23 mouse cellular contexts compared by ENCODE assay signal in genomic region chr6:41119176-41119575, GRCm38 (mm10).
DNase-seq lines count a peak whose midpoint lies in the region; ATAC-seq lines count a peak whose summit lies in the region.
"Had no signal": no experiment of that assay in that cellular context is flagged by ENCODE, and none has a peak within 500 bp of the region (broad histone marks: within the 10 kb centered on the region; RNA-seq: fewer than 3 reads in every experiment).

No protein-coding gene starts in this region.

- ATAC-seq in CD4-positive, CD25-positive, alpha-beta regulatory T cell, adult 4 months = no peak
- ATAC-seq in megakaryocyte, adult 5-6 weeks (ENCODE audit: poor library complexity, severe bottlenecking) = no peak
- 0 out of 2 replicates have a peak, but pooled peaks have one; percentile 30 for ATAC-seq in erythroid progenitor cell, adult 5-6 weeks (replicated peaks; ENCODE audit: low FRiP score, poor library complexity, severe bottlenecking)
- peak; percentile 80 for ATAC-seq in megakaryocyte-erythroid progenitor cell, adult 5-6 weeks (replicated peaks; ENCODE audit: low FRiP score, low TSS enrichment, poor library complexity, severe bottlenecking)
- ATAC-seq: forebrain, embryonic 13.5 days; intestine, postnatal 0 days; midbrain, embryonic 15.5 days had no signal

- H3K27me3 ChIP-seq in megakaryocyte, embryonic 14.5 days (replicated peaks) = no peaks in the 10 kb centered on the region
- H3K27me3 ChIP-seq: embryonic facial prominence, embryonic 12.5 days; forebrain, embryonic 13.5 days; limb, embryonic 12.5 days; midbrain, embryonic 15.5 days; neural tube, embryonic 12.5 days; stomach, embryonic 15.5 days had no signal

- H3K4me3 ChIP-seq in megakaryocyte, embryonic 14.5 days (replicated peaks) = peak overlapping the region; percentile 94
- H3K4me3 ChIP-seq: embryonic facial prominence, embryonic 12.5 days; forebrain, embryonic 13.5 days; limb, embryonic 12.5 days; midbrain, embryonic 15.5 days; neural tube, embryonic 12.5 days; stomach, embryonic 15.5 days had no signal

- H3K36me3 ChIP-seq in megakaryocyte, embryonic 14.5 days (replicated peaks; ENCODE audit: low read length) = peaks cover 13% of the 10 kb centered on the region
- H3K36me3 ChIP-seq: embryonic facial prominence, embryonic 12.5 days; limb, embryonic 12.5 days; midbrain, embryonic 15.5 days; neural tube, embryonic 12.5 days; stomach, embryonic 15.5 days had no signal

- H3K4me1 ChIP-seq in megakaryocyte, embryonic 14.5 days = peaks cover 62% of the 10 kb centered on the region
- H3K4me1 ChIP-seq: embryonic facial prominence, embryonic 12.5 days; forebrain, embryonic 13.5 days; limb, embryonic 12.5 days; midbrain, embryonic 15.5 days; neural tube, embryonic 12.5 days; stomach, embryonic 15.5 days had no signal

- peak; percentile 26 for DNase-seq in CD4-positive, CD25-positive, alpha-beta regulatory T cell, adult 2 months (ENCODE audit: low read depth, low spot score)
- DNase-seq in adipocyte (ENCODE audit: low spot score) = no peak
- DNase-seq: adrenal gland, adult 2 months; cerebellum, adult 11 months; cerebellum, adult 9-11 months; gastrocnemius, postnatal 36 days; kidney, postnatal 4 days; lung, adult 18-20 months; lung, postnatal 10 days; retina, postnatal 1 day; right cerebral cortex, postnatal 25 days had no signal

- no peaks in the 10 kb centered on the region for H3K9me3 ChIP-seq in megakaryocyte, embryonic 14.5 days
- H3K9me3 ChIP-seq: embryonic facial prominence, embryonic 12.5 days; forebrain, embryonic 13.5 days; limb, embryonic 12.5 days; midbrain, embryonic 15.5 days; neural tube, embryonic 12.5 days; stomach, embryonic 15.5 days had no signal

Comparison
In these comparisons a context has a peak if more than half of its experiments do, and no peak if none do; other contexts are left out.
1. ATAC-seq: peak in erythroid progenitor cell, adult 5-6 weeks (single experiment) and megakaryocyte-erythroid progenitor cell, adult 5-6 weeks (single experiment); none in CD4-positive, CD25-positive, alpha-beta regulatory T cell, adult 4 months (single experiment) and megakaryocyte, adult 5-6 weeks (single experiment).